Mouse (Mus musculus) limb, embryonic 14.5 days (tissue): ENCODE data around the gene Akna. TPM values are rescaled to one million over a fixed set of nuclear protein-coding genes. Genes with fewer than 3 reads are reported as not detected.

ENCODE experiments used
- ATAC-seq: fragments of 200-750 bp; cut with Nextera tagmentation; 2 replicates; pipeline ENCODE4 v1.8.0; 2017; ENCODE audit warnings: low read depth, moderate number of reproducible peaks, moderate TSS enrichment; ENCODE audit not compliant: low FRiP score
- DNase-seq: peaks from one replicate; pipeline ENCODE4 v3.0.0-alpha.2; 2015; ENCODE audit warnings: low spot score
- H3K27ac ChIP-seq: fragments of 300-500 bp; sonication (generic); replicated peaks from 2 replicates; pipeline ENCODE4 v1.5.1; 2014; ENCODE audit warnings: low read depth, mild to moderate bottlenecking, low read length, moderate library complexity, mixed read lengths
- H3K27me3 ChIP-seq: fragments of 300-500 bp; sonication (generic); 2 replicates; pipeline ENCODE4 v1.6.1; 2014; ENCODE audit warnings: low read length, mixed read lengths; ENCODE audit not compliant: control insufficient read depth, insufficient read depth
- H3K36me3 ChIP-seq: fragments of 300-500 bp; sonication (generic); 2 replicates; pipeline ENCODE4 v1.6.1; 2014; ENCODE audit warnings: mild to moderate bottlenecking, low read length, moderate library complexity, mixed read lengths; ENCODE audit not compliant: control insufficient read depth, insufficient read depth
- H3K4me1 ChIP-seq: fragments of 300-500 bp; sonication (generic); 2 replicates; pipeline ENCODE4 v1.6.1; 2014; ENCODE audit warnings: antibody characterized with exemption, low read length, mixed read lengths; ENCODE audit not compliant: control insufficient read depth, insufficient read depth
- H3K4me2 ChIP-seq: fragments of 300-500 bp; sonication (generic); replicated peaks from 2 replicates; pipeline ENCODE4 v1.6.1; 2014; ENCODE audit warnings: low read depth, mild to moderate bottlenecking, low read length, moderate library complexity; ENCODE audit not compliant: severe bottlenecking
- H3K4me3 ChIP-seq: fragments of 300-500 bp; sonication (generic); replicated peaks from 2 replicates; pipeline ENCODE4 v1.5.1; 2014; ENCODE audit warnings: low read length
- H3K9ac ChIP-seq: fragments of 300-500 bp; sonication (generic); 2 replicates; pipeline ENCODE4 v1.6.1; 2014; ENCODE audit warnings: mild to moderate bottlenecking, low read depth, low read length, moderate library complexity; ENCODE audit not compliant: severe bottlenecking
- H3K9me3 ChIP-seq: fragments of 300-500 bp; sonication (generic); 2 replicates; pipeline ENCODE4 v1.6.1; 2016; ENCODE audit warnings: low read length; ENCODE audit not compliant: control insufficient read depth
- POLR2A ChIP-seq: fragments of 200-500 bp; IDR thresholded peaks from 2 replicates; pipeline ENCODE4 v1.8.0; 2012; ENCODE audit warnings: inconsistent platforms, mild to moderate bottlenecking, moderate library complexity, borderline replicate concordance; ENCODE audit not compliant: insufficient read depth, insufficient read length; ENCODE audit errors: extremely low read depth
- WGBS: fragments of 180-500 bp; shearing (Covaris S2); extraction: QIAGEN DNeasy Blood & Tissue Kit; methylation state at CpG from one replicate; pipeline ENCODE4 v1.1.7; 2014; 5-methylcytosine and 5-hydroxymethylcytosine counted together
- polyA plus RNA-seq, 2 experiments: library from polyadenylated mRNA; depleted of rRNA in 1 of 2; stranded (reverse) in 1 of 2; unstranded in 1 of 2; fragments of >200 nt; fragmentation: Nextera tagmentation in 1 of 2; extraction: Ambion mirVana in 1 of 2; gene quantifications; 2 replicates each; pipeline versions ENCODE4 v1.2.1 to v1.2.3; 2012 to 2014

Akna gene
- polyA plus RNA-seq, 2 experiments = 5.4 to 6.2 TPM

DNA sequence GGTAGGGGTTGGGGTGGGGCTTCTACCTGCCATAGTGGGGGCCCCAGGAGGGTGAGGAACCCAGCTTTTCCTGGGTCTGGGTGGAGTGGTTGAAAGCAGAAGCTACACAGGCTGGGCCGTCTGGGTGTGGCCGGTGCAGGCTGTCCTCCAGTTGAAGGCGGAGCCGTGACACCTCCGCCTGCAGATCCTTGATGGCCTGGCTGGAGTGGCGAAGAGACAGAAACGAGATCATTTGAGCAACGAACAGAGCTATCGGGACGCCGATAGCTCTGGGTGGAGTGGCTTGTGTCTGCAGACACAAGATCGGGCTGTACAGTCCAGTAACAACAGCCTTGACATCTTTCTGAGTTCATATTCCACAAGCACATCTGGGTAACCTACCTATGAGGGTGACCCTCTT is 28.8 kb downstream of the Akna start:
- WGBS = 66% methylated on average over 12 of the region's 12 CpGs
- no peak for ATAC-seq
- no peak for DNase-seq
- H3K36me3 ChIP-seq = peaks cover 81% of the 10 kb centered on the region
- H3K4me2 ChIP-seq = no peak overlapping the region
- H3K27me3 ChIP-seq = no peaks in the 10 kb centered on the region
- H3K9me3 ChIP-seq = no peaks in the 10 kb centered on the region
- no peaks in the 10 kb centered on the region for H3K4me1 ChIP-seq
- H3K4me3 ChIP-seq = no peak overlapping the region
- no peak overlapping the region for H3K9ac ChIP-seq
- H3K27ac ChIP-seq = no peak overlapping the region
- no peak for TF ChIP-seq POLR2A

- peaks cover 77% of the 10 kb centered on the region for H3K36me3 ChIP-seq
- DNase-seq (no peak), ATAC-seq (no peak)
- H3K9me3 ChIP-seq = no peaks in the 10 kb centered on the region
- no peak overlapping the region for H3K9ac ChIP-seq
- H3K27me3 ChIP-seq = no peaks in the 10 kb centered on the region
- no peak for TF ChIP-seq POLR2A
- no peak overlapping the region for H3K27ac ChIP-seq
- no peak overlapping the region for H3K4me3 ChIP-seq
- H3K4me1 ChIP-seq = no peaks in the 10 kb centered on the region
- 98% methylated on average over 8 of the region's 8 CpGs for WGBS
- no peak overlapping the region for H3K4me2 ChIP-seq
Observed at GRCm38 (mm10) chr4:63373404-63373803, 29.8 kb downstream of the Akna start.

DNA sequence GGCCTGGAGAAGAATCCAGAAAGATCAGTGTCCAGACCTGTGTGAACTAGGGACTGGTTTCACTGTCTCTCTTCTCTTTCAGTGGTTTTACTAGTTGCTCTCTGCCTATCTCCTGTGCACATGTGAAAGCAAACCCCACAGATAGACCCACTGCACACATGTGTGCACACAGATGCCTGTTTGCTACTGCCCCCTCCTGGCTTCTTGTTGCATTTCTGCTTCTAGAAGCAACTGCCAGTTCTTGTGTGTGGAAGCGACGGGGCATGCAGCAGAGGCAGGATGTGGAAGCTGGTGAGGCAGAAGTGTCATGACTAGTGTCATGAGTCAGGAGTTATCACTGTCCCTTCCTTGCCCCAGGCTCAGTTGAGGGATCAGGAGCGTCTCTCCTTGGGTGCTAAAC is 31.3 kb downstream of the Akna start:
- ATAC-seq (no peak), DNase-seq (peak; percentile 42)
- no peak overlapping the region for H3K27ac ChIP-seq
- H3K9ac ChIP-seq = no peak overlapping the region
- 54% methylated on average over 3 of the region's 3 CpGs for WGBS
- no peaks in the 10 kb centered on the region for H3K4me1 ChIP-seq
- no peak overlapping the region for H3K4me3 ChIP-seq
- peaks cover 73% of the 10 kb centered on the region for H3K36me3 ChIP-seq
- no peak overlapping the region for H3K4me2 ChIP-seq
- no peak for TF ChIP-seq POLR2A
- no peaks in the 10 kb centered on the region for H3K9me3 ChIP-seq
- H3K27me3 ChIP-seq = no peaks in the 10 kb centered on the region

GRCm38 (mm10) chr4:63370897-63371296 is 32.3 kb downstream of the Akna start:
- no peaks in the 10 kb centered on the region for H3K27me3 ChIP-seq
- WGBS = 72% methylated on average over 6 of the region's 7 CpGs
- no peak overlapping the region for H3K9ac ChIP-seq
- H3K27ac ChIP-seq = no peak overlapping the region
- no peak overlapping the region for H3K4me2 ChIP-seq
- ATAC-seq (no peak), DNase-seq (no peak)
- H3K4me1 ChIP-seq = no peaks in the 10 kb centered on the region
- no peaks in the 10 kb centered on the region for H3K9me3 ChIP-seq
- H3K36me3 ChIP-seq = peaks cover 65% of the 10 kb centered on the region
- no peak for TF ChIP-seq POLR2A
- H3K4me3 ChIP-seq = no peak overlapping the region

GRCm38 (mm10) chr4:63368577-63368976 is 34.6 kb downstream of the Akna start:
- Histone ChIP-seq H3K27ac (no peak overlapping the region), H3K4me2 (no peak overlapping the region), H3K27me3 (no peaks in the 10 kb centered on the region), H3K4me1 (no peaks in the 10 kb centered on the region), H3K4me3 (no peak overlapping the region), H3K36me3 (peaks cover 49% of the 10 kb centered on the region), H3K9ac (no peak overlapping the region), H3K9me3 (no peaks in the 10 kb centered on the region)
- peak; percentile 59; the same call in 1 of the 2 replicates for ATAC-seq
- DNase-seq = peak; percentile 84
- 21% methylated on average over 4 of the region's 4 CpGs for WGBS
- TF ChIP-seq POLR2A = no peak

- no peak for TF ChIP-seq POLR2A
- no peak for DNase-seq
- Histone ChIP-seq H3K9me3 (no peaks in the 10 kb centered on the region), H3K36me3 (no peaks in the 10 kb centered on the region; the same call in 1 of the 2 replicates), H3K27me3 (no peaks in the 10 kb centered on the region), H3K27ac (no peak within 1 kb of the TSS), H3K4me1 (no peaks in the 10 kb centered on the region), H3K9ac (no peak within 1 kb of the TSS), H3K4me2 (no peak within 1 kb of the TSS), H3K4me3 (no peak within 1 kb of the TSS)
- no peak for ATAC-seq
- 92% methylated on average over 5 of the region's 5 CpGs for WGBS
Observed at GRCm38 (mm10) chr4:63362150-63362549, 41.0 kb downstream of the Akna start, which contains the start of gene Orm2. Gene Orm2 (plus strand): TSS chr4:63362449.
